Mouse (Mus musculus) heart, postnatal 36 days (tissue): ENCODE measurements around the gene Efr3b. TPM values are rescaled to one million over a fixed set of nuclear protein-coding genes. Genes with fewer than 3 reads are reported as not detected.

Source experiments
- DNase-seq, 2 experiments: peaks; one replicate each; pipeline ENCODE4 v3.0.0; 2021 to 2022
- intact Hi-C: fragments of 180-260 bp; cut with DNase I; formaldehyde crosslinking; loops from one replicate; pipeline ENCODE4 v1.15.1; 2025
- total RNA-seq, 2 experiments: library from RNA; stranded (reverse); gene quantifications; 2 replicates each; pipeline ENCODE4 v1.2.3; 2021

The Efr3b gene
- total RNA-seq: 1 to 10 TPM; 6.3 to 6.4 TPM

DNA sequence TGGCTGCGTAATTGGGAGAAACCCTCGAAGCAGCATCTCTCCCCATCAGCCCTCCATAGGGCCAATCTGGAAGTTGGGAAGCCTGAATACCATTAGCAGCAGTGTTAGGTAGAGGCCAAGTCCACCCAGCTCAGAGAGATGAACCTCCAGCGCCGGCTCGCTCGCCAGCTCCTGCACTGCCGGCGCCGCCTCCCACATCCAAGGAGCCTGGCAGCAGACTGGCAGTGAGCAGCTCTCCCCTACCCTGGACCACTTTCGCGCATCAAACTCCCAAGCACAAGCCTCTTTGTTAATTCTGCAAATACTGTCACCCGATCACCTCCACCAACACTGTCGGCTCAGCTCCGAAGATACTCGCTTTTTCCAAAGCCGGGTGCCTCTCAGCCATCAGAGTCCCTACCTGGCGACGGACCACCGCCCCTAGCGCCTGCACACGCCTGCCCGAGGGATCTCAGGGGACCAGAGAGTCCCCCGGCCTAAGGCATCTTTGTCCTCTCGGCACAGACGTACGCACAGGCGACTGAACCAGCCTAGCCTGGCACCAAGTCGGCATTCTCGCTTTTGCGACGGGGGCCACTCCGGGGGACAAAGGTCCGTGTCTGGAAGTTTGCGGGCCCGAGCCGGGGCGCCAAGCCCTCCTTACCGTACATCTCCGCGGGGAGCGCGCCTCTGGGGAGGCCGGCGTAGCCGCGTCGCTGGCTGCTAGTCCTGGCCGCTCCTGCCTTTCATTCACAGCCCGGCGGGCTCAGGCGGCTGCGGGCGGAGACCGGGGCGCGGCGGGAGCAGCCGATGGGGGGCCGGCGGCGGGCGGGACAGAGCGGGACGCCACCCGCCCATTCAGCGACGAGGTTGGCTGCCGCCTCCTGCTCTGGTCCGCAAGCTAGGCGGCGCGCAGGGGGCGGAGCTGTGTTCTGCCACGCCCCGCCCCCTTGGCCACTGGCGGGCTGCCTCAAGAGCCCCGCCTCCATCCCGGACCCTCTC is at the start of gene Efr3b:
Gene Efr3b, minus strand, starts transcription at position 855 of the 981 bp plus-strand sequence.
- intact Hi-C loops: no loop called here
- peak; percentile 79 for DNase-seq

DNA sequence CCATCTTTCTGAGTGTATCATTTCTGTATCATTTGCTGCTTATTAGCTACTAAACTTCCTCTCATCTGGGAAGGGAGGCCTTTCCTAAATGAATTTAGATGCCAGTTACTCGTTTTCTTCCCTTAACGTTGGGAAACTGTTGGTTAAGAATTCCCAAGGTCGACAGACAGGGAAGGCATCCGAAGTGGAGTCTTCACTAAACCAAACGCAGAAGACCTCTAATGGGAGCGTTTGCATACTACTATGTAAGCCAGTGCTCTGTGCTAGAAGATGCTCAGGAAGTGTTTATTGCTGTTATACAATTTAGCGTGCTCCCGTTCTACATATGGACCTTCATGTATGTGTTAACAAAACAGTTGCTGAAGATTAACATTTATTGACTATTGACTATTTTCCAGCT is 44.7 kb upstream of the Efr3b start:
- no peak for DNase-seq
- intact Hi-C loops: loop anchor here (10.0 kb wide), 1 partner anchor 419 kb away; no protein-coding TSS in a partner anchor

DNA sequence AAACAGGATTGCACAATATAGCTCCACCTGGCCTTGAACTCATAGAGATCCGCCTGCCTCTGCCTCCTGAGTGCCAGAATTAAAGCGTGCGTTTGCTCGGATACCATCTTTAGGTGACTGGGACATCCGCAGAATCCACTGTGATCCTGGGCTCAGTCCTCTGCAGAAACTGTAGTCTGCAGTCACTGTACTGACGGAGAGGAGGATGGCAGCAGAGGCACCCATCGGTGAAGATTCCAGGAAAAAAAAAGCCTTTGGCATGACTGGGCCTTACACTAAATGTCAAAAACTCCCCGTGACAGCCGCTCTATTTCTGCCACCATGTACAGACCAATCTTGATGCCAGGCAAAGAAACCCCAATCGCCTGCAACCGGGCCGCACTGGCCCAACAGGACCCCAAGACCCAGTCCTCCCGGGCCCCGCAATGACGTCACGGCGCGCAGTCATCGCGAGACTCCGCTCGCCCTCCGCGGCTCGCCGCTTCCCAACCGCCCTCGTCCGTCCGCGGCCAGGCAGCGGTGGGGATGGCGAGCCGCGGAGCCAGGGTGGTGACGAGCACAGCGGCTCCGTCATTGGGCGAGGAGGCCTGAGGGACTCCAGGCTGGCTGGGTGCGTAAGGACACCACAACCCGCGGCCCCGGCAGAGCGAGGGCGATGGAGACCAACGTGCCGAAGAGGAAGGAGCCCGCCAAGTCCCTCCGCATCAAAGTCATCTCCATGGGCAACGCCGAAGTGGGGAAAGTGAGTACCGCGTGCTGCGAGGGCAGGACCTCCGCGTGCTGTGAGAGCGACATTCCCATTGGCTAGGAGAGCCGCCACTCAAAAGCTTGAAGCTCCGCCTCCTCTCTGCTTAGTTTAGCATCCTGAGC is 43.7 kb upstream of the Efr3b start, which contains the start of gene Dnajc27:
Gene Dnajc27, plus strand, starts transcription at position 452 of the 870 bp plus-strand sequence.
- intact Hi-C loops: loop anchor here (10.0 kb wide), 1 partner anchor 418 kb away; no protein-coding TSS in a partner anchor
- peak; percentile 97 to 98 for DNase-seq

DNA sequence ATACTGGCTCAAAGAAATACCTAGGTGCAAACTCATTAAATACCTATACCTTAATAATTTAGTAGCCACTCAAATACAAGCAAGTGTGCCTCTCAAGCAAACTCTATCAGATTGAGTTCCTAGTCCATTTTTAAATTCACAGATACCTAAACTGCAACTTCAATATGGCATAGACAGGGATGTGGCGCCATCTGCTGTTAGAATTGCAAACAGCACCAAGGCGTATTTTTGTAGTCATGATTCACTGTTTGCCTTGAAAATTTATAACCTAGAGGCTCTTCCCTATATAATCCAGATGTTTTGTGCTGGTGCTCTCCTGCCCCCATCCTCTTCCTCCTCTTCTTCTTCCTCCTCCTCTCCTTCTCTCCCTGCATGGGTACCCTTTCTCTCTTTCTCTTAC is 41.6 kb upstream of the Efr3b start:
- intact Hi-C loops: loop anchor here (1.0 to 10.0 kb wide), 3 partner anchors 97 to 416 kb away; no protein-coding TSS in a partner anchor
- DNase-seq: peak; percentile 82 to 90

DNA sequence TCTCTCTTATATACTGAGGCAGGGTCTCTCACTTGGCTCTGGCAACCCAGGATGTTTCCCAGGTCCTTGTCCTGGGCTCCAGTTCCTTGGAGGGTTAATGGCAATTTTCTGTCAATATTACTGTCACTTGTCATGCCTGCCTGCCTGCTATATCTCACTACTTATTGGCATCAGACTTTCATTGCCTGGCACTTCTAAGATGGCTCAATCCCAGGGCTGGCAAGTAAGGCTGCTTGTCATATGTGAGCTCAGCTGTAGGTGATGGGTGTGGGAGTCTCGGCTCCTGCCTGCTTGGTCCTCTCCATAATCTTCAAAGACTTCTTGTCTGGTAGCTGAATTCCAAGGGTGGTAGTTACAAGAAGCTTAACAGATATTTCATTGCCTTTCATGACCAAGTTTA is 39.4 kb upstream of the Efr3b start:
- DNase-seq: no peak
- intact Hi-C loops: no loop called here

DNA sequence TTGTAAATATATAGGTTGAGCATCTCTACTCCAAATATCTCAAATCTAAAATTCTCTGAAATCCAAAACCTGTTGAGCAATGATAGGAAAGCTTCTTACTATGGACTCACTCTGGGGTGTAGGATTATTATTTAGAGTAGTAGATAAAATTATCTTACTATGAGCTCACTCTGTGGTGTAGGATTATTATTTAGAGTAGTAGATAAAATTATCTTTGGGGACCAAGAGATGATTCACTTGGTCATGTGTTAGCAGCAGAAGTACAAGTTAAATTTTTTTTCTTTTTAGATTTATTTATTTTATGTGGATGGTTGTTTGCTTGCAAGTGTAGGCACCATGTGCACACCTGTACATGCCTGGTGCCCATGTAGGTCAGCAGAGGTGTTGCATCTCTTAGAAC is 37.7 kb upstream of the Efr3b start:
- intact Hi-C loops: no loop called here
- no peak for DNase-seq

DNA sequence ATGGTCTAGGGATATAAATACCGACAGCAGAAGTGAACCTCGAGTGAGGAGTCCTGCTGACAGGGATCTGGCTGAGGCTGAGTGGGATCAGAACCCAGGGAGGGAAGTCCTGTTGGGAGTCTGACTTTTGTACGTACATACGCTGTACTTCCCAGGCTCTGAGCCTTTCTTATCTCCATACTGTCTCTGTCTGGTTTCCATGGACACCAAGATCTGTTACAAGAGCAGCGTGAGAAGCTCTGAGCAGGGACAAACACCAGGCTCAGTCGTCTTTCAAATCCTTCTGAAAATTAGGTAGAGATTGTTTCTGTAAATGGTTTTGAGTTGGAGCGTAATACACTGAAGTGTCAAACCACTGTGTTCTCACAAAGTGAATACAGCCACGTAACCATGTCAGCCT is 36.7 kb upstream of the Efr3b start:
- intact Hi-C loops: no loop called here
- DNase-seq: no peak

DNA sequence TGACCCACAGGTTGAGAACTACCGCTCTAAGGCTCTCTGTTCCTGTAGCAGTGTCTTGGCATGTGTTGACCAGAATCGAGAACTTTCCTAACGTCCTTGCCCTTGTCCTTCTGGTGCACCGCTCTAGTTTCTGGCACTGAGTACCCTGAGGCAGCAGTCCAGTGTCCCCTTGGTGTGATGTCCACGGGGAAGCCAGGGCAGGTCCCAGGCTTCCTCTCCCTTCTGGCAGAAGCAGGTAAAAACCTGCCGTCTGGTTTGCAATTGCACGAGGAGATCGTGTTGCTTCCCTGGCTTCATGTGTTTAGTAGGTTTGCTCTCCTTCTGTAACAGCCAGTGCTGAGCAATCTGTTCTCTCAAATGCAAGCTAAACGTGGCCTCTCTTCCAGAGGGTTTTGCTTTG is 33.0 kb upstream of the Efr3b start:
- no peak for DNase-seq
- intact Hi-C loops: no loop called here

DNA sequence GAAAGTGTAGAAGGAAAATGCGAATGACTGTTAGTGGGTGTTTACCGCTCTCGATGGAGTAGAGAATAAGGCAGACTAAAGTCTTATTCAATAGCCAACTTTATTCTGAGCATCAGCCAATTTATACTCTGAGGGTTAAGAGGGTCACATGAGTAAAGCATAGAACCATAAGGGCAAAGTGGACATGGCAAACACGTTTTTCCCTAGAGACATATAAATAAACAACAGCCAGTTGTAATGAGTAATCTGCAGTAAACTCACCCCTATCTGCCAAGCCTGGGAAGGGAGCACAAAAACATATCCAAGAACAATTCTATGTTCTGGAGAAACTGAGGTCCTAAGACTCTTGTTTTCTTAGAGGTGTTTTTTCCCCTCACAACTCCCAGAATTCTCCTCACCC is 29.8 kb upstream of the Efr3b start:
- intact Hi-C loops: no loop called here
- DNase-seq: no peak

DNA sequence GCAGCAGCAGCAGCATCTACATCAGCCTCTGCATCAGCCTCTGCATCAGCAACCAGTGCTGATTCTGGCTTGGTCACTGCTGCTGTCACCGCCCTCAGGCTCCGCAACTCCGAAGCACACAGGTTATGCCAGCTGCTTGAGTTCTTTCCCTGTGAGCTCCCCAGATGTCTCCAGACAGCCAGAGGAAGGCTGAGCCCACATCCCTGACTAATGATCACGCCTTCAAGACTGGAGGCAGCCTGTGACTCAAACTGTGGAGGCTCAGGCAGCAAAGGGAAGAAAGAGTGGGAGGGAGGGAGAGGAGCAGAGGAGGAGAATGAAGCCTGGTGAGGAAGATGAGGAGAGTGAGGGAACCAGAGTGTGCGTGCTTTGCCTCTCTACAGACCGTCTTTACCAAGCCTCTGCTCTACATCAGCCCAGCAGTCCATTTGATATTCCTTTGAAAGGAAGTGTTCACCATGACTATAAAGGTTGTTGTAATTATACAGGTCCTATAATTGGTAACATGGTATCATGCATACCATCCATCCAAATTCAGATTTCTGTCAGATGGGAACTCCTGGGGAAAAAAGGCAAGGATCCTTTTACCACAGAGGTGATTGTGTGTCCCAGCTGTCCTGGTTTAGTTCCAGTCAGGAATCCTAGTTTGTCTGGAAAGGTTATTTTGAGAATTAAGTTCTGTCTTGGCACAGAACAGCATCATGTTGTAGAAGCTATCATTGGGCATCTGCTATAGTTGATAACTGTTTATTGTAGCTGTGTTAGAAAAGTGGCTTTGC is 28.2 kb upstream of the Efr3b start:
- intact Hi-C loops: no loop called here
- DNase-seq: no peak

DNA sequence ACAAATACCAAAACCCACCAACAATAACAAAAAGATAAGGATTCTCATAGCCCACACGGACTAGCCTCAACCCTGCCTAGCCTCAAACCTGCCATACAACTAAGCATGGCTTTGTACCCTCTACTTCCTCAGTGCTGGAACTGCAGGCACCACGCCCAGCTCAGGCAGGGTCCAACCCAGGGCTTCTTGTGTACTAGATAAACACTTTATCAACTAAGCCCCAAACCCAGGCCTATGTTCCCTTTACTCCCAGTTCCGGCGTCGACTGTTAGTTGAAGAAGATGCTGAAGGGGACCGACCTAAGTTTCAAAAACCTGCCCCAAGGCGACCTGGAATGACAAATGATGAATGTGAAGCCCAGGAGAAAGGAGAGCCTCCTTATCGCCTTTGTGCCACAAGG is 27.2 kb upstream of the Efr3b start:
- intact Hi-C loops: no loop called here
- DNase-seq: no peak

DNA sequence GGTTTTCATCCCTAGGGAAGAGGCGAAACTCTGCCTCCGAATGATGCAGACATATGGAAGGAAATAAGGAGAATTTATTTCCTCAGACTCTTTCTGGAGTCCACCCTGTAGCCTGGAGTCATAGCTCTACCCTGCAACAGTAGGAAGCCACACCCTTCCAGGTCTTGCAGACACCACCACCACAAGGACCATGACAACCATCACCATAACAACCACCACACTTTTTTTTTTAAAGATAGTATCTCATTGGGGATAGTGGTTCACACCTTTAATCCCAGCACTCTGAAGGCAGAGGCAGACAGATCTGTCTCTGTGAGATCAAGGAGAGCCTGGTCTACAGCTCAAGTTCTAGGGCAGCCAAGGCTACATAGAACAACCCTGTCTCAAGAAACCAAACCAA is 26.8 kb upstream of the Efr3b start:
- intact Hi-C loops: no loop called here

DNA sequence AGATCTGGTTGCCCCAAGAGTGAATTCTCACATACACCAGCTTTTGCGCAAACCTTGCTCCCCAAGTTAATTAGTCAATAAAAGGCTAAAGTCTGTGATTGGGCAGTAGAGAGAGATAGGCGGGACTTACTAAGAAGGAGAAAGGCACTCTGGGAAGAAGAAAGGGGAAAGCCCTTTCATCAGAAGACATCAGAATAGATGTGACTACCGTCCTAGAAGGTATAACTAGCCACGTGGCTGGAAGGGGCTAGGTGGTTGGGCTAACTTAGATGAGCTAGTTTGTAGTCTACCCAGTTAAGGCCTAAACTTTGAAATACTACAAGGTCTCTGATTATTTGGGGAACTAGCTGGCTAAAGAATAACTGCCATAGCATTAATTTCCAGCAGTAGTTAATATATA is 21.0 kb upstream of the Efr3b start:
- intact Hi-C loops: no loop called here

More for the DNA sequence above, 26.8 kb upstream of the Efr3b start:
- DNase-seq: no peak

DNA sequence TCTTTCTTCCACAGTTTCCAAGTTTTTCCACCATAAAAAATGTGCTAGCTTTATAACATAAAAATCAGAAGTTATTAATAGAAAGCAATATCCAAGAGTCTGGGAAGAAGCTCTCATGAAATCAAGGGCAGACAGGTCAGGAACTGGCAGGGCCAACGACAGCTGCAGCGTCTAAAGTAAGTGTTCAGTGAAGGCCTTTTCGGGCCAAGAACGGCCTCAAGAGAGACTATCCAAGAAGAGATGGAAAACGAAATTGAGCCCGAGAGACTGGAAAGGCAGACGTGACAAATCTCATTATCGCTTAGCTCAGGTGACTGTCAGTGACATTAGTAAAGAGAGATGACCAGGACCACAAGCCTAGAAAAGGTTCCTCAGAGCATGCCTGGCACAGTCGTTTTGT is 19.6 kb upstream of the Efr3b start:
- DNase-seq: no peak
- intact Hi-C loops: no loop called here

More for the DNA sequence above, 21.0 kb upstream of the Efr3b start:
- no peak for DNase-seq

DNA sequence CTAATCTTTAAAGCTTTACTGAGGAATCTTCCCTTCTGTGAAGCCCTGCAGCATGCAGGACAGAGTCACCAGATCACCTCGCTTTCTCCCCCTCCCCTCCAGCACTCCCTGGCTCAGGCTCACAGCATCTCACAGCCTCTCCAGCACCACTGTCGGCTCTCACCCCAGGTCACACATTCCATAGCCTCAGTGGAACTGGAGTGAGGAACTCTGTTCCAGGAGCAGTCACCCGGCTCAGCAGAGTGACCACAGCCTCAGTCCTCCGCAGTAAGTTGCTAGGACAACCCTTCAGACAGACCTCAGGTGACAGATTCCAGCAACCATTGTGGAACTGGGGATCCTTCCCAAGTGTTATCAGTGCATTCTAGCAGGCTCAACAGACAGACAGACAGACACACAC is 16.1 kb upstream of the Efr3b start:
- intact Hi-C loops: no loop called here

DNA sequence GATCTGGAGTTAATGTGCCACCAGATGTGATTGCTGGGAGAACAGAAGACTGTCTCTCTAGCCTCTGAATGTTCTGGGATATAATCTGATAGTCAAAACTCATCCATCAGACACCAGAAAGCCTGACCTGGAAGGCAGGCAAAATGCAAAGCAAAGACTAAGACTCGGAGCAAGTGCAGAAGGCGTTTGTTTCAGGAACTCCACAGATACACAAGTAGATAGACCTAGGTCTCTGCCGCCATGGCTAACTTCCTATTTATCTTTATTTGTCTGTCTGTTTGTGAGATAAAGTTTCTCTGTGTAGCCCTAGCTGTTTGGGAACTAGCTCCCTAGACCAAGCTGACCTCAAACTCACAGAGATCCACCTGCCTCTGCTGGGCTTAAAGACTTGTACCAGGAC is 14.9 kb upstream of the Efr3b start:
- intact Hi-C loops: no loop called here
- no peak for DNase-seq

More for the DNA sequence above, 16.1 kb upstream of the Efr3b start:
- DNase-seq: no peak

DNA sequence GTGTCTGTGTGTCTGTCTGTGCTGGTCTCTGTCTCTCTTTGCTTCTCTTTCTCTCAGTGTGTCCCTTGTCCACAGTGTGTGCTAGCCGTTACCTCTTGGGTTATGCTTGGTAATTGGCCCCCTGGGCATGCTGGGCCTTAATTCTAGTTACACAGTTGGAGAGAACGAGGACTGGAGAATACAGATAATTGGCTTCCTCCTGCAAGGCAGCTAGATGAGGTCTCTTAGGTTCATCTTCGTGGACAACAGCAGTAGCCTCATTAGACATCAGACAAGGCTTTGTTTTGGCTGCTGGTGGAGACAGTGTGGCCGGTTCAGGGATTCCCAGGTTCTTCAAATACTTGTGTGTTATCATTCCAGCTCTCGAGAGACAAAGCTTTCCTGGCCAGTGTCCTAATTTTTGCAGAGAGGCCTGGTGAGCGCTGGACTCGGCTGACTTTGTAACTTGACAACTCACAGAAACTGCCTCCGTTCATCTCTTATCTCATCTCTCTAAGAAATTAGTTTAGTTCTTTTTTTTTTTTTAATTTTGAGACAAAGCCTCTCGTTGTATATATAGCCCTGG is 12.2 kb upstream of the Efr3b start:
- intact Hi-C loops: no loop called here
- DNase-seq: no peak

DNA sequence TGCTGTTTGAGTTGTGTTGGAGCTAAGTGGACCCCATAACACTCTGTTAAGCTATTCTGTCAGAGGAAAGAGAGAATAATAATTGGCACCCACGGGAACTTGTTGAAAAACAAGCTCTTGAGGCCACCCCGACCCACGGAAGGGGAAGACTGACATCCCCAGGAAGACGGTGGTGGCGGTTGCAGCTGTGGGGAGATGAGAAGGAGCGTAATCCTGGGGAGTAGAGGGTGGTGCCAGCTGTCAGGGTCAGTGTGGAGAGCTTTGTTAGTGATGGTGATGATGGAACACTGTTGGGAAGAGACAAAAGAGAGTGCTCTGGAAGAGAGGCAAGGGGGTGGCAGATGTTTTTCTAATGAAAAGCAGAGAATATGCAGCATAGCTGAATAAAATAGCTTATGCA is 9.3 kb upstream of the Efr3b start:
- no peak for DNase-seq
- intact Hi-C loops: no loop called here

DNA sequence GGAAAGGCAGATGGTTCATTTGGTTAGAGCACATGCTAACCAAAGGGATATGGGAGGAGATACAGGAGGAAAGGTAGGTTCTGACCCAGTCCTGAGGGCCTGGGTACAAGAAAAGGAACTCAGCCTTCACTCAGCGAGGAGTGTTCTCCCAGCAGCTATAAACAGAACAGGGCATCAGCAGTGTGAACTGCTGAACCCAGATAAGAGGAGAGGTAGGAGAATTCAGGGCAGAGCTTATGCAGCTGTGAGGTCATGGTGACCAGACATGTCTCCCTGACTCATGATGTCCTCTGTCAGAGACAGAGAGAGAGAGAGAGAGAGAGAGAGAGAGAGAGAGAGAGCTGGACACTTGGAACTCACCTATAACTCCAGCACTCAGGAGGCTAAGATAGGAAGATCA is 7.3 kb upstream of the Efr3b start:
- DNase-seq: no peak

DNA sequence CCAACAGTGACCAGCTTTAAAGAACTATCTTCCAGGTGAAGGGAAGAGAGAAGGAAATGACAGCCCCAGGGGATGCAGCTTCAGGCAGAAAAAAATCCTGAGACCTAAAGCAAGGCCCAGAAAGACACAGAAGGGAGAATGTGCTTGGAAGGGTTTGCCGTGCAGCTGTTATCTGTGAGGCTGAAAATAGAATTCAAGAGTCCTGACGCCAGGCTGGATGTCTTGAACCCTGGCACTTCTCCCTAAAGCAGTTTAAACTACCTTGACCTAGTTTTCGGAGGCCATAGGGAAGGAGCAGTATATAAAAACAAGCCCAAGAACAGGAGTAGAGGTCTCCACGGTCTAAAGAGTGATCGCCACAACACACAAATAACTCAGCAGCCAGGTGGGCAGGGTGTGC is 3.7 kb upstream of the Efr3b start:
- DNase-seq: no peak
- intact Hi-C loops: no loop called here

More for the DNA sequence above, 7.3 kb upstream of the Efr3b start:
- intact Hi-C loops: no loop called here
